Mouse (Mus musculus): ENCODE results near the gene Fam222b. TPM values are rescaled to one million over a fixed set of nuclear protein-coding genes. Genes with fewer than 3 reads are reported as not detected.

The Fam222b gene
- 34.4 and 71.5 TPM in 2 replicates for polyA plus RNA-seq (2012; ENCODE audit: low replicate concordance)

GRCm38 (mm10) chr11:78094504-78095143 lies at the start of gene Fam222b:
Fam222b (plus strand) TSS chr11:78094660.

GRCm38 (mm10) chr11:78079961-78080921 lies 14.2 kb upstream of the Fam222b start, which contains the start of gene Eral1:
Eral1 (minus strand) TSS chr11:78080383.

GRCm38 (mm10) chr11:78164924-78165760 lies 70.7 kb downstream of the Fam222b start, which contains the start of gene Traf4:
Traf4 (minus strand) TSS chr11:78165589.

GRCm38 (mm10) chr11:78176402-78176862 lies 82.0 kb downstream of the Fam222b start, which contains the start of the genes Nek8 and Tlcd1:
Nek8 (minus strand) TSS chr11:78176675.
Tlcd1 (plus strand) TSS chr11:78176711.

GRCm38 (mm10) chr11:78182961-78183844 lies 88.7 kb downstream of the Fam222b start, which contains the start of gene Rpl23a:
Rpl23a (minus strand) TSS chr11:78183584.

GRCm38 (mm10) chr11:78188331-78189233 lies 94.1 kb downstream of the Fam222b start, which contains the start of gene Rab34:
Rab34 (plus strand) TSS chr11:78188430.

GRCm38 (mm10) chr11:78193113-78193512 lies 98.7 kb downstream of the Fam222b start, which contains the start of gene Proca1:
Proca1 (plus strand) TSS chr11:78193392.

Other genes with a start within 250 kb of the Fam222b start
- gene Pipox, start 200.6 kb upstream of the Fam222b start, polyA plus RNA-seq (2012; ENCODE audit: low replicate concordance): not detected in 2 replicates
- gene Sez6, start 163.9 kb upstream of the Fam222b start, polyA plus RNA-seq (2012; ENCODE audit: low replicate concordance): not detected in 2 replicates
- 181 and 347 TPM in 2 replicates for gene Phf12, start 111.9 kb upstream of the Fam222b start, polyA plus RNA-seq (2012; ENCODE audit: low replicate concordance)
- 1.5 and 3.2 TPM in 2 replicates for gene Dhrs13, start 62.4 kb upstream of the Fam222b start, polyA plus RNA-seq (2012; ENCODE audit: low replicate concordance)
- gene Flot2, start 56.7 kb upstream of the Fam222b start, polyA plus RNA-seq (2012; ENCODE audit: low replicate concordance): 28.2 and 40.1 TPM in 2 replicates
- gene Eral1, start 14.3 kb upstream of the Fam222b start, polyA plus RNA-seq (2012; ENCODE audit: low replicate concordance): 4.2 and 6.0 TPM in 2 replicates
- gene Traf4, start 70.9 kb downstream of the Fam222b start, polyA plus RNA-seq (2012; ENCODE audit: low replicate concordance): 21.7 and 48.0 TPM in 2 replicates
- 10.0 and 12.8 TPM in 2 replicates for gene Nek8, start 82.0 kb downstream of the Fam222b start, polyA plus RNA-seq (2012; ENCODE audit: low replicate concordance)
- gene Tlcd1, start 82.1 kb downstream of the Fam222b start, polyA plus RNA-seq (2012; ENCODE audit: low replicate concordance): 27.8 and 37.9 TPM in 2 replicates
- 197 and 2,234 TPM in 2 replicates for gene Rpl23a, start 88.9 kb downstream of the Fam222b start, polyA plus RNA-seq (2012; ENCODE audit: low replicate concordance)
- gene Rab34, start 93.8 kb downstream of the Fam222b start, polyA plus RNA-seq (2012; ENCODE audit: low replicate concordance): 7.2 and 11.3 TPM in 2 replicates
- 0.20 TPM in 1 of 2 replicates, not detected in the other for gene Proca1, start 98.7 kb downstream of the Fam222b start, polyA plus RNA-seq (2012; ENCODE audit: low replicate concordance)
- gene Sdf2, start 151.1 kb downstream of the Fam222b start, polyA plus RNA-seq (2012; ENCODE audit: low replicate concordance): 7.2 and 15.6 TPM in 2 replicates
- gene Supt6, start 151.3 kb downstream of the Fam222b start, polyA plus RNA-seq (2012; ENCODE audit: low replicate concordance): 68.1 and 97.6 TPM in 2 replicates
- gene 2610507B11Rik, start 167.1 kb downstream of the Fam222b start, polyA plus RNA-seq (2012; ENCODE audit: low replicate concordance): 23.0 and 73.1 TPM in 2 replicates
- not detected in 2 replicates for gene BC030499, start 196.2 kb downstream of the Fam222b start, polyA plus RNA-seq (2012; ENCODE audit: low replicate concordance)
- gene Spag5, start 206.9 kb downstream of the Fam222b start, polyA plus RNA-seq (2012; ENCODE audit: low replicate concordance): 2.1 and 18.1 TPM in 2 replicates
- gene Aldoc, start 228.3 kb downstream of the Fam222b start, polyA plus RNA-seq (2012; ENCODE audit: low replicate concordance): 0.53 and 3.2 TPM in 2 replicates
- 39.9 and 105 TPM in 2 replicates for gene Pigs, start 233.8 kb downstream of the Fam222b start, polyA plus RNA-seq (2012; ENCODE audit: low replicate concordance)
- 58.3 and 116 TPM in 2 replicates for gene Unc119, start 248.8 kb downstream of the Fam222b start, polyA plus RNA-seq (2012; ENCODE audit: low replicate concordance)

All from hematopoietic multipotent progenitor cell, adult 10-12 weeks (in vitro differentiated cells).